Mouse (Mus musculus): ENCODE measurements around the gene Cdhr4.

The Cdhr4 gene

DNA sequence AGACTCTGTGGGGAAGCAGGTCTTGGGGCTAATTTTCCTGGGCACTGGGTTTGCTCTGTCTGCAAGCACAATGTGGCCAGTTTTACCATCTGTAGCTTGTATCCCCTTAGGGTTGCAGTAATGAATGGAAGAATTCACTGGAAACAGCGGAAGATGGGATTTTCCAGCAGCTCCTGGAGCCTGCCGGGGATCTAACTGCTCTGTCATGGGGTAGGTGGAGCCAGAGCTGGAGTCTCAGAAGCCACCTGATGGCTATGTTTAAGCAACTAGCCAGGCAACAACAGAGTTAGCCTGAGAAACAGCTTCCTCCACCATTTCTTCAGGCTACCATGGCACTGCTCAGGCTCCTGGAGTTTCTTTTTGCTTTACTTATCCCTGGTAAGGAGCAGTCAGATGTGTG is at the start of gene Cdhr4:
Gene Cdhr4, plus strand, starts transcription at position 301 of the 400 bp plus-strand sequence.
- DNase-seq (ENCODE audit: low spot score in 2 of 2): no peak

DNA sequence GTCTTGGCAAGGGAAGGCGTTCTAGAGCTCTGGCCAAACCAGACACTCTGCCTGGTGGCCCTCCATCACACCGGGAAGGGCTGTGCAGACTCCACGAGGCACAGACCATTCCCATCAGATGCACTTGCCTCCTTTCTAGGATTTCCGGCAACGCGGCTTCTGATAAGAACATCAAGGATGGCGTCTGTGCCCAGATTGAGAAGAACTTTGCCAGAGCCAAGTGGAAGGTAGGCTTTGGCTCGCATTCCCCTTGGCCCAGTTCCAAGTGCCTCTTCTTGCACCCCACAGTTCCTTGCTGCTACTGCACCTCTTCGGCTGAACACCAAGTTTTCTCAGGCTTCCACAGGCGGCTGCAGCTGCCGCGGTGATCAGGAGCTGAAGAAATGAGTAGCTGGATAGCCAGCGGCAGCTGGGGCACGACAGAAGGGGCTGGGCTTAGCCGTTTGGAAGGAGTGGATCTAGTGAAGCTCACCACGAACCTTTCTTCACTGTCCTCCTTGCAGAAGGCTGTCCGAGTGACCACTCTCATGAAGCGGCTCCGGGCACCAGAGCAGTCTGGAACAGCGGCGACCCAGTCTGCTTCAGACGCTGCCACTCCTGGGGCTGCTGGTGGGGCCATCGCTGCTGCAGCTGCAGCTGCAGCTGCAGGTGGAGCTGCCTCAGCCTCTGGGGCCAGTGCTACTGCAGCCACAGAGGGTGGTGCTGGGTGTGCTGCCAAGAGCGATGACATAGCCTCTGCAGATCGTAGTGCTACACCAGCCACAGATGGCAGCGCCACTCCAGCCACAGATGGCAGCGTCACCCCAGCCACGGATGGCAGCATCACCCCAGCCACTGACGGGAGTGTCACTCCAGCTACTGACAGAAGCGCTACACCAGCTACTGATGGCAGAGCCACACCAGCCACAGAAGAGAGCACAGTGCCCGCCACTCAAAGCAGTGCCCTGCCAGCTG is 44.8 kb upstream of the Cdhr4 start:
- no peak for DNase-seq (ENCODE audit: low spot score in 2 of 2)

DNA sequence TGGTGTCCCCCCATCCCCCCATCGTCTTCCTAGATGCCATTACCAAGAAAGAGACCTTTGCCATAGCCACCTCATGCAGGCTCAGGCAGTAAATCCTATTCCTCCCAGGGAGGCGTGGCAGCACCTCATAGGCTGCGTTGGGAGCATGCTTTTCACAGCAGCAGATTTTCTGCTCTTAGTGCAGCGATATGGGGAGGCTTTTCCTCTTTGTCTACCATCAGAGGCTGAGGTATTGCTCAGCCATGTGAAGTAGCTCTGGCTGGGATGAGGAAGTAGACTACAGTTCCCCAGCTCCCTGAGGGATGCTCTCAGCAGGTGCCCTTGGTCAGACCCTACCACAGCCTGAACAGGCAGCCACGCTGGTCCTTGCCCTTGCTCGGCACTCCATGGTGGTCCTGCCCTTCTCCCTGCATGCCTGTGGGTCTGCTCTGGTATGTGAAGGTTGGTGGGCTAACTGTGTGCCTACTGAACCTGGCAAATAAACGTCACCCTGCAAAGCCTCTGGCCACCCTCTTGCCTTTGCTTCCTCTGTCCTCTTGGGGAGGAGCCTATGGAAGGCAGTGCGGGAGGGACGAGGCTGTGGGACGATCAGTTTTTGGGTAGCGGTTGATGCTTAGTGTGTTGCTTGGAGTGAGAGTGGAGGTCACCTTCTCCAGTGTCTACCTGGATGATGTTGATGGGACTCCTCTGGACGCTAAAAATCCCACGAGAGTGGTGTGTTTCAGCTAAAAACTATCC is 42.9 kb upstream of the Cdhr4 start:
- DNase-seq (ENCODE audit: low spot score in 2 of 2): no peak

DNA sequence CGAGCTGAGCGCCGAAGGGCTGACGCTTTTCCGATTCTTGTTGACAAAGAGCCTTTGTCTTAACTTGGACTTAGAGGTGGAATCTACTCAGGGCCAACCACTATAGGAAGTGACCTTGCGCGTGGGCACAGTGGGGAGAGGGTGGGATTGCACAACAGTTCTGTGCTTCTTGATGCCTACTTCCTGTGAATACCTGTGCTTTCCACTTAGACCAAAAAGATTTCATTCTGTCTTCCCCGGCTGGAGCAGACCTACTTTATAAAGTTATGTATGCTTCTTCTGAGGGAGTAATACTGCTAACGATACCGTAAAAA is 42.4 kb upstream of the Cdhr4 start, which contains the start of gene Traip:
Gene Traip, plus strand, starts transcription at position 215 of the 314 bp plus-strand sequence.
- no peak for DNase-seq (ENCODE audit: low spot score in 2 of 2)

DNA sequence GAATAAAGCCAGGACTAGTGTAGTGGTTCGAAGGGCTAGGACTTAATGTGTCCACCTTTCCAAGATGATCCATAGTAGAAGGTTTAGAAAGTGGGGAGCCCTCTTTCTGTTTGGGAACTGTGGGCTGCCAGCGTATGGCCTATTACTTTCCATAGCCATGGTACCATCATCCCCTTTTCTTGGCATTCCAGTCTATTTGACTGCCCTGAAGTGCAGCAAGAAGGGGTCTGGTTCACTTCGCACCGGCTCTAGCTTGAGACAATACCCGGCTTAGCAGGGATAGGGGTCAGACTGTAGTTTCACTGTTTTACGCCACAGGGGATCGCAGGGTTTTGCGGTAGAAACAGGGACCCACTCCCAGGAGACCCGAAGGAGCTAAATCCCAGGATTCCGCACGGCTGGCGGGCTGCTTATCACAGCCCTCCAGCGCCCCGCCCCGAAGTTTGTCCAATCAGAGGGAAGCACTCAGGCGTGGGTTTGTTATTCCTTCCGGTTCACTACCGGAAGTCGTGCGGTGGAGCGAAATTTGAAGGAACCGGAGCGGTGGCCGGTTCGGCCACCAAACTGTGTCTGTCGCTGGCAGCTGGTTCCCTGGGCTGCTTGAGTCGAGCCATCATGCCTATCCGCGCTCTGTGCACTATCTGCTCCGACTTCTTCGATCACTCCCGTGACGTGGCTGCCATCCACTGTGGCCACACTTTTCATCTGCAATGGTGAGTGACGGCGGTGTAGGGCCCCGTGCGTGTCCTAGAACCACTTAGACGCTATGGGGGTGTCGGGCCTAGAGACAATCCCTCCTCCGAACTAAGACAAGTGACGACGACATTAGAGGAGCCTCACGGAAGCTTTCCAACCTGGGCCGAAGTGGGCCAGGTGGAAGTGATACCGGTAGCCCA is 41.6 kb upstream of the Cdhr4 start:
- peak; percentile 84 to 91 for DNase-seq (ENCODE audit: low spot score in 2 of 2)

DNA sequence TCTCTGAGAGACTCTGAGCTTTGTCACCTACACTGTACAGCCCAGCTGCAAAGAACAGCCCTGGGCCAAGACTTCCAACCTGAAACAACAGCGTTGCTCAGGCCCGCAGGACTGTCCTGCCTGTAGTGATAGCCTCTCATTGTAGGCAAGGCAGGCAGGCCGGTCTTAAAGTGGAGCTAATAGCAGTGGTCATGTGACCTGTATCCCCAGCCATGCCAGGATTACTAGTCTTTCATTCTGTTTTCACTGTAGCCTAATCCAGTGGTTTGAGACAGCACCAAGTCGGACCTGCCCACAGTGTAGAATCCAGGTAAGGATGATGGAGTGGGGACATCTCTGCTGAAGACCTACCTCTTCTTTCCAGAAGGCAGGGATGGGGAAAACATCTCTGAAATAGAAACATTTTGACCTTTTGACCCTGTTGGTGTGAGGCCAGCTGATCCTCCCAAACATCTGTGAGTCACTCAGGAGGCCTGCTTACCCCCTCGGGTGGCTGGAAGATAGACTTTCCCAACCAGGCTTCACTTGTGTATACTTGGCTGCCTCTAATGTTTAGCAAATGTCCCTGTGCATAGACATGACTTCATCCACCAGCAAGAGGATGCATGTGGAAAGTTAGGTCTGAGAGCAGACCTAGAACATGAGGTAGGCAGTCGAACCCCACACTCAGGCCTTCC is 36.5 kb upstream of the Cdhr4 start:
- no peak for DNase-seq (ENCODE audit: low spot score in 2 of 2)

DNA sequence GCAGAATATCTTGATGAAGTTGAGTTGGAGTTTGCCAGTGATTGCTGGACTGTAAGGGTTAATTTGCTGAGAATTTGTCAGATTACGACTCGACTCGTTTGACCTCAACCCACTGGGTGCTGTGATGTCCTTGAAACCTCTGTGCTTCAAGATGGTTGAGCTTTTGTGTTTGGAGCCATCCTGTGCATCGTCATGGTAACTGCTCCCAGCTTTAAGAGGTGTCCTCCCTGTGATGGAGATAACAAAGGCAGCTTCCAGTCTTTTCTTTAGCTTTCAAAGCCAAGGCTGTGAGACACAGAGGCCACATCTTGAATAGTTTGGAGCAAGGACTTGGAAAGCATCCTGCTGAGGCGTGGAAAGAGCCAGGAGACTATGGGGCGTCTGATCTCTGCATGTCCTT is 35.2 kb upstream of the Cdhr4 start:
- no peak for DNase-seq (ENCODE audit: low spot score in 2 of 2)

DNA sequence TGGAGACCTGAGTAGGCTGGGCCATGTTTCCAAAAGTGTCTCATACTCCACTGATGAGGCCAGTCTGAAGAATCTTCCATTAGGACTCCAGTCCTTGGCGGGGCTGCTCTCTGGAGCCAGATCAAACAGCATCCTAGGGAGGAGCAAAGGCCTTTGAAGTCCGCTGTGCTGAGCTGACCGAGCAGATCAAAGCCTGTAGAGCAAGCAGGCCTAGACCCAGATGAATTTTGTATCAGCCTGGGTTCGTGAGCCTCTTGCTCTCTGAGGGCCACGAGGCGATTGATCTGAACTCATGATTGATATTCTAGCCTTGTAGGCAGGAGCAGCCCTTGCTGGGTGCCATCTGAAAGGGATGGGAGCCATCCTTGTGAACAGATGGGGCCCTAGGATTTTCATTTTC is 32.4 kb upstream of the Cdhr4 start:
- no peak for DNase-seq (ENCODE audit: low spot score in 2 of 2)

DNA sequence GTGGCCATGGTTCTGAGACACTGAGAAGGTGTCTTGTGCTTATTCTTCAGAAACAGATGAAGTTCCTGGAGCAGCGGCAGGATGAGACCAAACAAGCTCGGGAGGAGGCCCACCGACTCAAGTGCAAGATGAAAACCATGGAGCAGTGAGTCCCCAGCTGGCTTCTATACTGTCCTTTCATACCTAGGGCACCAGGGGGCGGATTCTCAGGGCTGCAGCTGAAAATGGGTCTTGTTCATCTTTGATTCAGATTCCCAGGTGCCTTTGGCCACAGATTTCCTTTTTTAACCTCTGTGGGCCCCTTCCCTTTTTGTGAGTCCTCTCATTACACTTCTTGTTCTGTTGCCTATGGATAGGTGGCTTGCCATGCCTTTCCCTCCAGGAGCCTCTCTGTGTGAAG is 31.4 kb upstream of the Cdhr4 start:
- DNase-seq (ENCODE audit: low spot score in 2 of 2): no peak

DNA sequence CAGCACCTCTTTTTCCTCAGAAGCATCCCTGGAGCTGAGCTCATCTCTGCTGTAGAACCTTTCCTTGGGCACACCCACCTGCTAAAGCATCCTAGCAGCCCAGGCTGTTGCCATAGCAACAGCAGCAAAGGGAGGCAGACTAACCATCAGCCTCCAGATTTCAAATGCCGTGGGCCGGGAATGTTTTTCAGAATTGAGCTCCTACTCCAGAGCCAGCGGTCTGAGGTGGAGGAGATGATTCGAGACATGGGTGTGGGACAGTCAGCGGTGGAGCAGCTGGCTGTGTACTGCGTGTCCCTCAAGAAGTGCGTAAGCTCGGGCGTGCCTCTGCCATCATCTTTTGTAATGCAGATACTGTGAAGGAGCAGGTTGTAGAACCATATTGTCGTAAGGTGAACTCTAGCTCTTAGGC is 30.9 kb upstream of the Cdhr4 start:
- peak; percentile 72 to 77 for DNase-seq (ENCODE audit: low spot score in 2 of 2)

DNA sequence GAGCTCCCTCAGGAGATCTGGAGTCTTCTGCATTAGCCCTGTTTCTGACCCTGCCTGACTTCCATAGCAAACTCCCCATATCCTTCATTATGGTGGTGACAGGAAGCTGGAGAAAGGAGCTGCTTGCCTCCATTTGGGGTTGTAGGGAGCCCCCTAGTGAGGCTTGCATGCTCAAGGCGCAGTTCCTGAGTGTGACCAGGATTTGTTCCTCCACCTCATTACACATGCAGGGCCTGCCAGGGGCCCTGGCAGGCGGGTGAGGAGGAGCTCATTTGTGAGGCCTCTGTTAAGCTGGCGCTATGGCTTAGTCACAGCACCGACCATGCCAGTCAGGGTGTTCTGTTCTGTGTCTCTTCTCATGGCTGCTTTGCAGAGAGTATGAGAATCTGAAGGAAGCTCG is 30.4 kb upstream of the Cdhr4 start:
- DNase-seq (ENCODE audit: low spot score in 2 of 2): peak; percentile 65 to 72

DNA sequence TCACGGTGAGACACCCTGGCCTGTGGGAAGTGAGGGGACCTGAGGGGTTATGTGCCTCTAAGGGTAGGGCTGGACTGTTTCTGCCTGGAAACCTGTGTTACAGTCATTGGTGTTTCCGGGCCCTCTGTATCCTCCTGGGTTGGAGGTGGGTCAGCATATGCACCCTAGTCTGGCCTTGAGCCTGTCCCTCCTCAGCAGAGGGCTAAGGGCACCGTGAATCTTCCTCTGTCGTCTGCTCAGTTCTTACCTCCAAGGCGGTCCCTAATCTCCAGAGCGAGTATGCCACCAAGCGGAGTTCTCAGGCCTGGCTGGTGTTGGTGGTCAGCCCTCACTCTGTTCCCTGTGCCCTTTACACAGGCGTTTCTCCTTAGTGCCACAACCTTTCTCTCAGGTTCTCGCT is 29.4 kb upstream of the Cdhr4 start:
- DNase-seq (ENCODE audit: low spot score in 2 of 2): no peak

DNA sequence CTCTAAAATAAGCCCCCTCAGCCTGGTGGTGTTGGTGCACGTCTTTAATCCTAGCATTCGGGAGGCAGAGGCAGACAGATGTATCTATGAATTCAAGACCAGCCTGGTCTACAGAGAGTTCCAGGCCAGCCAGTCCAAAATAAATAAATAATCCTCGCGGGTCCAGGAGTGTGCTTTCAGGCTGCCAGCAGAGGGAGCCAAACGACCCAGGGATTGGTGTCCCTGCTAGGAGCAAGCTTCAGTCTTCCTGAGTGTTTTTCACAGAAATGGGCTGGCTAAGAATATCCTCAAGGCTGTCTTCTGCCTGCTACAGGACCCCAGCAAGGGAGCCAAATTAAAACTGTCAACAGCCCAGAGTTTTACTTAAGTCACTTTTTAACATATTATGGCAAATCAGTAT is 28.6 kb upstream of the Cdhr4 start:
- DNase-seq (ENCODE audit: low spot score in 2 of 2): peak; percentile 44 to 72

DNA sequence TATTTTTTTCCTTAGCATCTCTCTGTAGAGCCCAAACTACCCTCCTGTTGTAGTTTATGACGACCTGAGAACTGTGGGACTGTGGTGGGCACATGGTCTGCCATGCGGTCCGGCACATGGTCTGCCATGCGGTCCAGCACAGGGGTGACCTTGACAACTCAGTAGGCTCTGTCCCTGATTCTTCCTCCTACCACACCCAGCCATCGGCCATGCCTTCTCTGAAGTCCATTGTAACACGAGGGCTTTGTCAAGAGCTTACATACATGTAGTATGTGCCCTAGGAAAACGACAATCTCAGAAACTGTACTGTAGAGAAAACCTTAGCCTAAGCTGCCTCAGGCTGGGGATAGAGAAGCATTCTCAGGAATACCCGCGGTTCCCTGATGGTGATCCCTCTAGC is 27.6 kb upstream of the Cdhr4 start:
- no peak for DNase-seq (ENCODE audit: low spot score in 2 of 2)

DNA sequence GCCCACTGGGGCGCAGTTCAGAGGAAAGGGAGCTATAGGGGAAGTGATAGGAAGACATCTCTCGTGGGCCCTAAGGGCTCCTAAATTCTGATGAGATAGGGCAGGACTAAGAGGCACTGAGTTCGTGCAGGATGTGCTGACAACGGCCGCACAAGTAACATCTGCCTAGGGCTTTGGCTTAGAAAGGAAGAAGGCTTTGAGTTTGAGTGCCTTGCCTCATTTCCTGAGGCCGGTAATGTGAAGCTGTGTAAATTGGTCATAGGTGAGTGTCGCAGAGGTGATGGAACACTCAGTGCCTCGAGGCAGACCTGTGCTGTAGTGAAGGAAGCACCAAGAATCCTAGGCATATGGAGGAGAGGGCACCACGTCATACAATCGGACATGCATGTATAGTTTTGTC is 25.6 kb upstream of the Cdhr4 start:
- no peak for DNase-seq (ENCODE audit: low spot score in 2 of 2)

DNA sequence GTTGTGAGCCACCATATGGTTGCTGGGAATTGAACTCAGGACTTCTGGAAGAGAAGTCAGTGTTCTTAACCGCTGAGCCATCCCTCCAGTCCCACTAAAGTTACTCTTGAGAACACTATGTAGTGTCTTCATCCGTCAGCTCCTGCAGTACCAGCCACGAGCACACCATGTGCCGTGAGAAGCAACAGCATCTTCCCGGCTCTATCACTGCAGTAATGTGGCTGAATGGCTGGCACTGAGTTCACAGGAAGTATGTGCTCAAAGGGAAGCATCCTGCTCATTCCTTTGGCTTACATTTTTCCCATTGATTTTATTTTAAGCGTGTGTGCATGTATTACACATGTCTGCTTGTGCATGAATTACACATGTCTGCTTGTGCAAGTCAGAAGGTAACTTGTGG is 24.9 kb upstream of the Cdhr4 start:
- no peak for DNase-seq (ENCODE audit: low spot score in 2 of 2)

DNA sequence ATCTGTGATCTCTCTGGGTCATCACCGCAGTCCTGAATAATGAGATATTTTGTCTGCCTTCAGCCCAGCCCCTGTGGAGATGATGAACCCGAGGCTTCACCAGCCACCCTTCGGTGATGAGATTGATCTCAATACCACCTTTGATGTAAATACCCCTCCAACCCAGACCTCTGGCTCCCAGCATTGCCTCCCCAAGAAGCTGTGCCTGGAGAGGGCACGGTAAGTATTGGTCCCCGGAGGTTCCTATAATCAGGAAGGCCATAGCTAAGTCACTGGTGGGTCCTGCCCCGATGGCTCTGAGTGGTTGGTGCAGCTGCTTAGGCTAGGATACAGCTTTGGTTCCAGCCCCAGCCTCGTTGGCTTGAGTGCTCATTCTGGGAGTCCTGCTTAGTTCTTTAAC is 23.8 kb upstream of the Cdhr4 start:
- DNase-seq (ENCODE audit: low spot score in 2 of 2): no peak

DNA sequence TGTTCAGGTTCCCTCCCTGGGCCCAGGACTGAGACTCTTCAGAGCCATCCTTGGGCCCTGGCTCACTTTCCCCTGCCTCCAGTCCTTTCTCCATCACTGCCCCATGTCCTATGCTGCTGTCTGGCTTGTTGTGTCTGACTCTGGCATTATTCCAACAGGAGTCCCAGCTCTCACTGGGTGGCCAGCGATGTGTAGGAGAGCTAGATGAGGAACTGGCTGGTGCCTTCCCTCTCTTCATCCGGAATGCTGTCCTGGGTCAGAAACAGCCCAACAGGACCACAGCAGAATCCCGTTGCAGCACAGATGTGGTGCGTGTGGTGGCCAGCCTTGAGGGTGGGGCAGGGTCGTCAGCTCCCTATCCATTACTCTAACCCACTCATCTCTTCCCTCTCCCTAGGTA is 22.0 kb upstream of the Cdhr4 start:
- DNase-seq (ENCODE audit: low spot score in 2 of 2): no peak

DNA sequence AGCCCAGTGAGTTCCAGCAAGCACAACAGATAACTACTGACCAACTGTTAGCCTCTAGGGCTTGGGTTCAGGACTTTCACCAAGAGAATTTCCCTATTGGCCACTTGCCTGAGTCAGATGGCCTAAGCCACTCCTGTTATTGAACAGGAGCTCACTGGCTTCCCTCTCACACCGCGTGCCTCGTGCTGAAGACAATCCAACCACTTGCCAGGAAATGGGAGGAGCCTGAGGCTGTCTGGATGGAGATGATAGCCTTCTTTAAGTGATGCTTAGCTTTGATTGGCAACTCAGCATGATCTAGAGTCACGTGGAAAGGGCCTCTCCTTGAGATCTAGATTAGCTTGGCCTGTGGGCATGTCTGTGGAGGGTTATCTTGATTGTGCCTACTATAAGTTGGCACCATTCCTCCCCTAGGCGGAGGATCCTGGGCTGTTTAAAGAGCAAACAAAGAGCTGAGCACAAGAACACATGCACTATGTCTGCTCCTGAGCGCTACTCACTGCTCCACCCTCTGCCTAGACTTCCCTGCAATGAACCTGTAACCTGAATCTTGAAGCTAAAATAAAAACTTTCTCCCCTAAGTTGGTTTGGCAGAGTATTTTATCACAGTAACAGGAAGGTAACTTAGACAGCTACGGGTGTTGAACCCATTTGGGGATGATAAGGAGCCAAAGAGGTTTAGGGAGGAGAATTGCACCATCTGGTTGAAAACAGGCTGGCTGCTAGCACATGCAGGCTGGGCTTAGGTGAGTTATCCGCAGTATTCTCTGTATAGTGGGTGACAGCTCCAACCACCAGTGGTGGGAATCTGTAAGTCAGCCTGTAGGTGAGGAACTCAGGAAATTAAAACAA is 20.4 kb upstream of the Cdhr4 start:
- DNase-seq (ENCODE audit: low spot score in 2 of 2): no peak

DNA sequence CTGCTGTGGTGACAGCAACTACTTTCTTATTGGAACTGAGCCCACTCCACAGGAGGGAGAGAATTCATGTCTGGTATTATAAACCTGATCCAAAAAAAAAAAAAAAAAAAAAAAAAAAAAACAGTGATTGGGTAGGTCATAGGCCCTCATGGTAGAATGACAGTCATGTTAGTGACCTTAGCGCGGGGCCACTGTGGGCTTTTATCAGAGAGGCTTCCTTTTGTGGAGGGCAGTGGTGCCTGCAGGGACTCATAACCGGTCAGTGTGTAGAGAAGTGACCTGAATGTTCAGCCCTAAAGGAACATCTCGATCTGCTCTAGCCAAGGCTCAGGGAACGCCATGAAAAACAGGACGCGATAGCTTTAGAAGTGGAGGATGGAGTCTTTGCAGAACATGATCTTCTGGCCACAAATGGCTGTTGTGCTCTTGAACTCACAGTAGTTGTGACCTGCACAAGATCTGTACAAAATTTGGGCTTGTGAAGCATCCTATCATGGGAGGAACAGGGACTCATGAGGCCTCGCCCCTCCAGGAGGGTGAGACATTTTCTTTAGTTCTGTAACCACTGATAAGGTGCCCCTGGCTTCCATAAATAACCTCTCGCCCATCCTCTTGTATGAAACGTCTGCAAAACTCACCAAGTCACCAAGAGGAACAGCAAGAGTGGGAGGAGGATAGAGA is 17.7 kb upstream of the Cdhr4 start:
- no peak for DNase-seq (ENCODE audit: low spot score in 2 of 2)

Data from frontal cortex, postnatal 10 days (tissue).